Mouse (Mus musculus): ENCODE data around the gene Rpn2.
A peak's percentile ranks its signal among the peaks of the same experiment; 100 is the strongest.

Gene Rpn2

DNA sequence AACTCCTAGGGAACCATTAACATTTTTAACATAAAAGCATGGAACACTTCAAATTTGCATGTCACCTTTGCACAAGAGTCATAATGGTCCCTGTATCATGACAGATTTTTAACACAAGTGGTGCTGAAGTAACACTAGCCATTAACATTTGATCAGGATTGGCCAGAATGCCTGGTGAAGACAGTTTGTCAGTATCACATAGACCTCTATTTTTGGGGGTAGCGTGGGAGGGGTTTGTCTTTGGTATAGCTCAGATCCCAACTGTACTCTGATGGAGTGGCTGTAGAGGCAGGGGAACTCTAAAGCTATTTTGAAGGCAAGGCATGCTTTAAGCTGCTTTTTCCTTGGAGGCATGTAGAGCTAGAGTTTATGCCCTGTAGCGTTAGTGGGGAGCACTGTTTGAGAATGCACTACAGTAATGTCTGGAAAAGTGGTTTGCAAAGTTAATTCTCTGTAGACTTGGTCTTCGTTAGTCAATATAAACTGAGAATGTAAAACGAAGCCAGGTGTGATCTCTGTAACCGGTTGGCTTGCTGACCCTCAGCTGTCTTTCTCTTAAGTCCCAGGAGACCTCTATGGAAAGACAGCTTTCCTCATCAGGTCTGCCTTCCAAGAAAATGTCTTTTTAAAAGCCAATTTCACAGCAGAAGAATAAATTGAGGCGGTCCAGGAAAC is 32.3 kb downstream of the Rpn2 start:
- DNase-seq = no peak

GRCm38 (mm10) chr2:157313718-157314117 is 34.9 kb downstream of the Rpn2 start:
- no peak for DNase-seq

DNA sequence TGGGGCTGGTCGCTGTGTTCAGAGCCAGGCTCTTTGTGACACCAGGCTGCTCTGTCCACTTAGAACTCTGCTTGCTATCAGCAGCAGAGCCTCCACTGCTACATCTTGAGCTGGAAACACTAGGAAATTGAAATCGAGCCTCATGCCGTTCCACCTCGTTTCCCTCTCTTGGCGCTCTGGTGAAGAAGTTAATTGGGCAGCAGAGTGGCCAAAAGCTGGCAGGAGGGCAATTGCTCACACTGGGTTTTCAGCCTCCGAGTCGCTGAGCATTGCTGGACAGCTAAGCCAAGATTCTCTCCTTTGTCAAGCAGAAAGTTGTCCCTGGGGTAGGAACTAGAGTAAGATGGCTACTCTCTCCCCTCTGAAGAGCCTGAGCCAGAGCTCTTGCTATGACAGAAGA is 35.5 kb downstream of the Rpn2 start:
- DNase-seq = no peak

GRCm38 (mm10) chr2:157315486-157315885 is 36.7 kb downstream of the Rpn2 start:
- no peak for DNase-seq

GRCm38 (mm10) chr2:157316358-157316933 is 37.6 kb downstream of the Rpn2 start:
- DNase-seq = no peak

- peak; percentile 31 for DNase-seq
Observed at GRCm38 (mm10) chr2:157317220-157317619, 38.4 kb downstream of the Rpn2 start.

DNA sequence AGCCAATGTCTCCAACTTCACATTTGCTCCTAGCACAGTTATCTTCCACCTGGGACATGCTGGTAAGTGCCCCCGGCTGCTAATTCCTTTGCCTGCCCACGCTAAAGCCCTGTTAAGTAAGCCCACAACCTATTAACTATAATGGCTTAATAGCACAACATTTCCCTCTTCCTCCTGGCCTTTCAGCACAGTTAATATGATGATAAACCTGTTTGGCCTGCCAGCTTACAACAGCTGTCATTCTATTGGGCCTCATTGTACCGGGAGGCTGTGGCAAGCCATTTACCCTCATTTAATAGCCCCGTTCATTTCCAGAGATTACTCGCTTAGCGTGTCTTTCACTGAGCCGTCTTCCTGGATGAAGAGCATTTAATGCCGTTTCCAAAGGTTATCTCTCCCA is 41.3 kb downstream of the Rpn2 start:
- no peak for DNase-seq

- no peak for DNase-seq
Observed at GRCm38 (mm10) chr2:157320886-157321285, 42.1 kb downstream of the Rpn2 start.

DNA sequence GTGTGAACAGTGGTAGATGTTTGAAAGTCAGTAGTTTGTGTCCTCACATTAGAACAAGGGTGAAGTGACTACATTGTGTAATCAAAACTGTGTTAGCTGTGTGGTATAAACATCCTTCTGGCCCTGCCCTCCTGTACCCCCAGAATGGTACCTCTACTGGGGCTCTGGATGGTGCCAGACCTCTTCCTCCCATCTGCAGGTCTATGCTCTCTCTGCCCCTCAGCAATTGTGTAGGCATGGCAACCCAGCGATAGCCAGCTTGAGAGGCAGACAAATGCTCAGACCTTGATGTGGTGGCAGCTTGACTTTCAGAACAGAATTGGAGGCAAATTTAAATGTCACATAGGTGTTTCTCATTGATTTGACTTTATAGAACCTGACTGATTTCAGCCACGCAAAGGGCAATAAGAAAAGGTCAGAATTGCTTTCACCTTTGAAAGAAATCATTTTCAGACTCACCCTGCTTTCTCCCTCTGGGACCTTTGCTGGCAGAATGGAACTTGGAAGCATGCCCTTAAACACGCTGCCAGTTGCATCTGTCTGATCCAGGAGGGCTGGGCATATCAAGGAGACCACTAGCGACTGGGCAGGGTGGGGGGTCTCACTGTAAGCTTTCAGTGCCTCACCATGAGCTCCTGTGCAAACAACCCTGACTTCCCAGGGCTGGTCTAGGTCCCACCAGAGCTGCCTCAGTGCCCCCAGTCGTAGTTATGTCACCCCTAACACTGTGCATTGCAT is 43.4 kb downstream of the Rpn2 start:
- DNase-seq = no peak

DNA sequence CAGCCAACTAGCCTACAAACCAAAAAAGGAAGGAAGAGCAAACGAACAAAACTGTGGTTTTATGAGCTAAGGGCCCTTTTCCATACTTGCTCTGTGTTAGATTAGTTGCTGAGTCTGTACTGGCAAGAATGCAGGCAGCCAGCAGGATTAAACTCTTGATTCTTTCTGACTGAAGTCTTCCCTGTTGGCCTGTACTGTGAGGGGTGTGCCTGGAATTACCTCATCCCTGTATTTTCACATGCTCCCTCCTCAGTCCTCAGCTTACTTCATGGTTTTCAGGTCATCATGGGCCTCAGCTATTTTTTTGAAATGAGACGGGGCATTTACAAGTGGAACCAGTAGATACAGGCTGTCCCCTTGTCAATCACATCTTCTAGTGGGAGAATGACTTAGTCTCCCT is 46.4 kb downstream of the Rpn2 start:
- DNase-seq = no peak

DNA sequence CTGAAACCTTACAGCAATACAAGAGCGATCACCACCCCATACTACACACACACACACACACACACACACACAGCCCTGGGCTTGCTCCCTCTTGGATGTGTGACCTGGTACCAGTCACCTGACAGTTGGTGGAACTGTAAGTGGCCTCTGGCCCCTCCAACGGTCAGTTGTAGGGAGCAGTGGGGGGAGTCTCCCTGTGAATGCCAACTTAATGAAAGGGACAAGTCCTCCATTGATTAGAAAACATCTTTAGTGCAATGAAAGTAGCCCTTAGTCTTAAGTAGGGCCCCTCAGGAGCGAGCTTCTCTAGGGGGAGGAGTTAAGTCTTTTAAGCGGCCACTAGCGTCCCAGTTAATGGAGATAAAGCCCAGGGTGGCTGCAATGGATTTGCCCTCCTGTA is 49.3 kb downstream of the Rpn2 start:
- no peak for DNase-seq

DNA sequence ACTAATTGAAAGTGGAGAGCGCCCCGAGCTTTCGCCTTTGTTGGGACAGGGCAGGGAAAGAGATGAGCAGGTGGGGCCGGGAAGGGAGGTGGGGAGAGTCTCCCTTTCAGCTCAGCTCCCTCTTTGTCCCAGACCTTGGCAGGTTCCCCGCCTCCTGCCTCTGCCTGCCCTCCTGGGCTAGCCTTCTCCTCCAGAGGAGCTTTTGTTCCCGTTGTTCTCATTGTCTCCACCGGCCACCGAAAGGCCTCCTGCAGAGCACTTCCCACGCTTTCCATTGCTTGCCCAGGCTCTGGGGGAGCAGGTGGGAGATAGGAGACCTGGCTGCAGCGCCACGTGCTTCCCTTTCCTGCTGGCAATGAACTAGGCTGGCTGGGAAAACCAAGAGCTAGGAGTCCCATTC is 49.8 kb downstream of the Rpn2 start:
- DNase-seq = no peak

GRCm38 (mm10) chr2:157332059-157332458 is 53.2 kb downstream of the Rpn2 start:
- DNase-seq = no peak

- peak; percentile 85 for DNase-seq
Observed at GRCm38 (mm10) chr2:157338663-157339062, 59.8 kb downstream of the Rpn2 start.

- DNase-seq = no peak
Observed at GRCm38 (mm10) chr2:157339532-157339931, 60.7 kb downstream of the Rpn2 start.

DNA sequence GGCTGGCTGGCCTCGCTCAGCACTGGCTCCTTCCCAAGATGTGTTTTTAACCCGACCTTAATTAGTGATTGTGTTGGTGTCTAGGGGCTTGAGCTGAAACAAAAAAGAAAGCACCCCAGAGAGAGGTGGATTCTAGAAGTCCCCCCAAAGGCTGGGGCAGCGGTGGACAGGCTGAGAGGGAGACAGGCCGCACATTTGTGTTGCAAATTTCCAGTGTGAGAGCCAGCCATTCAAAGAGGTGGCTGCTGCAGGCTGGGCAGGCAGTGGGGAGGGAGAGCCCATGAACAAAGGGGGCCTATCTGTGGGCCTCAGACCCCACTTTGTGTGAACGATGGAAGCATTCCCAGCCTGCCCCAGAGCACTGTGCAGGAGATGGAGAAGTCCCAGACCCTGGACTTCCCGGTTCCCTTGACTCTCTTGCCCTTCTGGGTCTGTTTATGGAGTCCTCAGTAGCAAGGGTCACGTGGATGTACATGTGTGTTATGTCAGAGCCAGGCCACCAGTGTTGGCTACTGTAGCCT is 61.5 kb downstream of the Rpn2 start:
- peak; percentile 60 for DNase-seq

DNA sequence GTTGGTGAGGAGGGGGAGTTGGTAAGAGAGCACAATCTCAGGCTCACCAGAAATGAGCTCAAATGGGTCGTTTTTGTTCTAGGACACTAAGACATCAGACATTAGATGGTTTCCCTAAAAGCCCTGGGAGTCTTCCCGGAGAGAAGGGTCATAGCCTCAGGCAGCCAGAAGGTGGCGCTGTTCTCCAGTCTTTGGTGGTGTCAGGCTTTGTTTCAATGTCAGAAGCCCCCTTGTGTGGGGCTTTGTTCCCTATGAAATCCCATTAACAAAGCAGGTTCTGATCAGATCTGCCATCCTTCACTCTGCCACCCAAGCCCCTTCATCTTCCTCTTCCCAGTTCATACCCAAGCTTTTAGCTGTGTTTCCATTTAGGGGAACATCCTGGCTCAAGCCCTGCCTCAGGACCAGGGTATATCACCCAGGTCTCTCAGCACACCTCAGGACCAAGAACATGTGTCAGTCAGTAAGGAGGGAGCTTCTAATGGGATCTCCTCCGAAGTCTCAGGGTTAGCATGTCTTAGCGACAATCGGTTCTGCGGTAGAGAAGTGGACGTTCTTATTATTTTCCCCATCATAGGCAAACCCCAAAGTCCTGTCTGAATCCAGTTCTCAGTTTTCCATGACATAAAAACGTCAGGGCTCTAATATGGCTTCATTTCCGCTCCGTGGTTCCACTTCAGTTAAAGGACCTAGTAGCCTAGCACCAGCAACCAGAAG is 62.9 kb downstream of the Rpn2 start:
- peak; percentile 86 for DNase-seq

DNA sequence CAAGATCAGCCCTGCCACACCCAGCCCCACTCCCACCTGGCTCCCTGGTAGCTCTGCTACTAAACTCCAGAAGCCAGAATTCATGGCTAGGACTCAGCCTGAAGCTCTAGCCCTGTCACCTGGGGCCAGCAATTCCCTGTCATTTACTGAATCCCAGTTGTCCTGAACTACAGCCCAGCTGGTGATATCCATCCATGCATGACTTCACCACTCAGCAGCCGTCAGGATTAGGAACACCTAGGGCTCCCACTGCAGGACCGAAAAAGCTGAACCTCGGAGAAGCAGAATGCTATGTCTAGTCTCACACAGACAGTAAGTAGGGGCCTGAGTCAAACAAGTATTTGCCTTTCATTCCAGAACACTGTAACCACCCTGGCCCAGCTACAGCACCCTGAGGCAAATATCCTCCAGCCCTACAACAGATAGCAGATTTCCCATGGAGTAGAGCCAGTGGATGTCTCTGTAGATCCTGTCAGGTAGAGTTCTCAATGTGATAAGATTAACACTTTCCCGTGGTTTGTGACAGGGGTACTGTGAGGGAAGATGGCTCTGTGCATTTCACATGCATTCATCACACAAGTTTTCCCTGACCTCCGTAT is 63.6 kb downstream of the Rpn2 start:
- DNase-seq = no peak

DNA sequence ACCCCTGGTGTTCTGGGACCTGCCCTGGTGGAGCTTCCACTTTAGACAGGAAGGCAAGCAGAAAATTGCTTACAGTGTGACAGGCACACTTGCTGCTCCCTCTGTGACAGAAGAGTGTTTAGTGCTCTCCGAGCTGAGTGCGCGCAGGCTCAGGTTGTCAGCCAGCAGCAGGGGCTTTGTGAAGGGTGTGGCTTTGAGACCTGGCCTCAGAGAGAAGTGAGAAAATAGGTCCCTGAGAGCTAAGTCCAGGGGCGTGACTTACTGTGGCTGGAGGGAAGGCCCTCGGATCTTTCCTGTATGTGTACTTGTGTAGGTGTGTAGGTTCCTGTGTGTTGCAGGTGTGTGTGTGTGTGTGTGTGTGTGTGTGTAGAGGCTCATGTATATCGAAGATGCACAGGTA is 64.5 kb downstream of the Rpn2 start:
- no peak for DNase-seq

- DNase-seq = peak; percentile 71
Observed at GRCm38 (mm10) chr2:157347361-157348159, 68.7 kb downstream of the Rpn2 start, which contains the start of gene Ghrh. Gene Ghrh, minus strand, starts transcription at chr2:157347506.

GRCm38 (mm10) chr2:157349121-157349778 is 70.4 kb downstream of the Rpn2 start:
- no peak for DNase-seq
